Mouse (Mus musculus): ENCODE data around the gene Lrig3. TPM values are rescaled to one million over a fixed set of nuclear protein-coding genes. Genes with fewer than 3 reads are reported as not detected.

Lrig3 gene
- polyA plus RNA-seq, 1 experiment from 2014 or later, result 5.0 TPM

GRCm38 (mm10) chr10:125990394-125990793 is 24.4 kb downstream of the Lrig3 start:
- no peak overlapping the region for H3K4me3 ChIP-seq
- no peaks in the 10 kb centered on the region for H3K36me3 ChIP-seq
- no peak overlapping the region for H3K4me2 ChIP-seq
- no peak for ATAC-seq (ENCODE audit: low FRiP score)
- no peaks in the 10 kb centered on the region for H3K9me3 ChIP-seq
- H3K9ac ChIP-seq, result no peak overlapping the region
- H3K27me3 ChIP-seq, result no peaks in the 10 kb centered on the region
- H3K4me1 ChIP-seq (replicated peaks), result peaks cover 5% of the 10 kb centered on the region; the same call in 1 of the 2 replicates
- H3K27ac ChIP-seq, result no peak overlapping the region
- 68% methylated on average over 5 of the region's 5 CpGs for WGBS

DNA sequence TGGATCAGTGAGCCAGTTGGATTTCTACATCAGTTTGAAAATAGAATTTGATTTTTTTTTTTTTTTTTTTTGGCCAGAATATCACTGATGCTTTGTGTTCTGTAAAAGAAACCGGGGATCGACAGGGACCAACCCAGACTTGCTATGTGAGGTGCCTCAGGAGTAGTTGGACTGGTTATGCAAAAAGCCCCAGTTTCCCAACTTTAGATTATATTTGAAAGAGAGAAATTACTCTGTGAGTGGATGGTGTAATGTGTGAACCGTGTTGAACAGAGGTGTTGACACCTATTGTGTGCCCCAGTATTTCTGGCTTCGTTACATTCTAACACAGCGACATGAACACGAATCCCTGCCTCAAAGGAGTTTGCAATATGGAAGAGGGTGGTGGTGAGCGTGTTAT is 25.9 kb downstream of the Lrig3 start:
- Histone ChIP-seq H3K4me3 (no peak overlapping the region), H3K9ac (no peak overlapping the region), H3K4me2 (no peak overlapping the region), H3K27me3 (no peaks in the 10 kb centered on the region), H3K27ac (no peak overlapping the region), H3K36me3 (no peaks in the 10 kb centered on the region), H3K9me3 (no peaks in the 10 kb centered on the region), H3K4me1 (replicated peaks) (peaks cover 14% of the 10 kb centered on the region; the same call in 1 of the 2 replicates)
- no peak for ATAC-seq (ENCODE audit: low FRiP score)
- 92% methylated on average over 7 of the region's 7 CpGs for WGBS

DNA sequence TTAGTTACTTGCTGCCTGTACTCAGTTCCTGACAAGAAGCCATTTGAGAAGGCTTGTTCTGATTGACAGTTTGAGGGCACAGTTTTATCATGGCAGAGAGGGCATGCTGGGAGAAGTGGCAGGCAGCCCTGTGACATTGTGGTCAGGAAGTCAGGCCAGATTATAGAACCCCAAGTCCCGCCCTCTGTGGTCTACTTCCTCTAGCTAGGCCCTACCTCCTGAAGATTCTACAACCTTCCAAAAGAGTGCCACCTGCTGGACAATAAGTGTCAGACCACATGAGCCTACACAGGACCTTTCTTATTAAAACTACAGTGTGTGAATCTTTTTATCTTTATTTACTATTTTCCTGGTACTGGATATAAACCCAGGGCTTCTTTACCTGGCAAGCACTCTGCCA is 28.9 kb downstream of the Lrig3 start:
- Histone ChIP-seq H3K4me2 (no peak overlapping the region), H3K9ac (no peak overlapping the region), H3K36me3 (peaks cover 4% of the 10 kb centered on the region; the same call in 1 of the 2 replicates), H3K4me1 (replicated peaks) (peaks cover 17% of the 10 kb centered on the region; the same call in 1 of the 2 replicates), H3K27me3 (no peaks in the 10 kb centered on the region), H3K27ac (no peak overlapping the region), H3K4me3 (no peak overlapping the region), H3K9me3 (no peaks in the 10 kb centered on the region)
- ATAC-seq (ENCODE audit: low FRiP score), result no peak
- 86% methylated on average over 1 of the region's 1 CpGs for WGBS

GRCm38 (mm10) chr10:125995701-125996100 is 29.7 kb downstream of the Lrig3 start:
- Histone ChIP-seq H3K9me3 (no peaks in the 10 kb centered on the region), H3K27ac (no peak overlapping the region), H3K9ac (no peak overlapping the region), H3K36me3 (peaks cover 4% of the 10 kb centered on the region; the same call in 1 of the 2 replicates), H3K4me3 (no peak overlapping the region), H3K4me1 (replicated peaks) (0 out of 2 replicates have a peak, but pooled peaks cover 14% of the 10 kb centered on the region), H3K4me2 (no peak overlapping the region), H3K27me3 (no peaks in the 10 kb centered on the region)
- no peak for ATAC-seq (ENCODE audit: low FRiP score)
- WGBS, result 75% methylated on average over 6 of the region's 6 CpGs

- peaks cover 4% of the 10 kb centered on the region; the same call in 1 of the 2 replicates for H3K36me3 ChIP-seq
- H3K9ac ChIP-seq, result no peak overlapping the region
- no peaks in the 10 kb centered on the region for H3K27me3 ChIP-seq
- ATAC-seq (ENCODE audit: low FRiP score), result peak; percentile 69
- no peaks in the 10 kb centered on the region for H3K9me3 ChIP-seq
- H3K4me2 ChIP-seq, result no peak overlapping the region
- peaks cover 19% of the 10 kb centered on the region; the same call in 1 of the 2 replicates for H3K4me1 ChIP-seq (replicated peaks)
- WGBS, result 25% methylated on average over 9 of the region's 9 CpGs
- no peak overlapping the region for H3K4me3 ChIP-seq
- no peak overlapping the region for H3K27ac ChIP-seq
Observed at GRCm38 (mm10) chr10:125996989-125997388, 31.0 kb downstream of the Lrig3 start.

GRCm38 (mm10) chr10:125999561-125999960 is 33.6 kb downstream of the Lrig3 start:
- Histone ChIP-seq H3K27ac (no peak overlapping the region), H3K9ac (no peak overlapping the region), H3K4me3 (no peak overlapping the region), H3K4me2 (no peak overlapping the region), H3K9me3 (no peaks in the 10 kb centered on the region), H3K4me1 (replicated peaks) (peaks cover 40% of the 10 kb centered on the region), H3K27me3 (no peaks in the 10 kb centered on the region), H3K36me3 (peaks cover 4% of the 10 kb centered on the region; the same call in 1 of the 2 replicates)
- ATAC-seq (ENCODE audit: low FRiP score), result no peak
- 95% methylated on average over 6 of the region's 6 CpGs for WGBS

DNA sequence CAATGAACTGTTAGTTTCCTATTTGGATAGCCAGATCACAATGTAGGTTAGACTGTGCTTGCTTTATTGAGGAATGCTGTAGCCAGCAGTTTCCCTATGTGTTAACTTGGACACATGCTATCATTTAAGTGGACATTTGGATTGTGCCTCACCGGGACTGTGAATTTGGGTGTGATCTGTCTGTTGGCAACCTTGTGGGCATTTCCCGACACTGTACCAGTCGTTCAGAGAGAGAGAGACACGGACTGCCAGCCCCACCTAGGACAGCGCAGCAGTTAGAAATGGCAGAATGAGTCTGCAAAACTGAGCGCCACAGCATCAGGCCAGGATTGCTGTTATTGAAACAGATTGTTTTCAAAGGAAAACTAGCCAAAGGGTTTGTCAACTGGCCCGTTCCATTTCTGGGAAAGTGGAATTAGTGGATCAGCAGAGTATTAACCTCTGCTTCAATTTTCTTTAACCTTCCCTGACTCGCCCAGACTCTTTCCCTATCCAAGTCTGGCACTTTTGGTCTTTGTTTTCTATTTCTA is 35.0 kb downstream of the Lrig3 start:
- Histone ChIP-seq H3K27me3 (no peaks in the 10 kb centered on the region), H3K36me3 (peaks cover 9% of the 10 kb centered on the region), H3K4me1 (replicated peaks) (peaks cover 39% of the 10 kb centered on the region), H3K4me3 (no peak overlapping the region), H3K27ac (no peak overlapping the region), H3K4me2 (no peak overlapping the region), H3K9me3 (no peaks in the 10 kb centered on the region), H3K9ac (no peak overlapping the region)
- no peak for ATAC-seq (ENCODE audit: low FRiP score)
- 85% methylated on average over 8 of the region's 8 CpGs for WGBS

- Histone ChIP-seq H3K4me1 (replicated peaks) (peaks cover 32% of the 10 kb centered on the region), H3K9ac (no peak overlapping the region; the same call in 1 of the 2 replicates), H3K27ac (peak overlapping the region; percentile 58; the same call in 1 of the 2 replicates), H3K9me3 (no peaks in the 10 kb centered on the region), H3K36me3 (peaks cover 21% of the 10 kb centered on the region), H3K4me2 (peak overlapping the region; percentile 31; the same call in 1 of the 2 replicates), H3K27me3 (no peaks in the 10 kb centered on the region), H3K4me3 (no peak overlapping the region)
- 0 out of 2 replicates have a peak, but pooled peaks have one; percentile 11 for ATAC-seq (ENCODE audit: low FRiP score)
- WGBS, result 67% methylated on average over 14 of the region's 14 CpGs
Observed at GRCm38 (mm10) chr10:126002081-126002755, 36.2 kb downstream of the Lrig3 start.

- peak overlapping the region; percentile 31 for H3K4me2 ChIP-seq
- H3K9me3 ChIP-seq, result no peaks in the 10 kb centered on the region
- 31% methylated on average over 18 of the region's 18 CpGs for WGBS
- H3K9ac ChIP-seq, result no peak overlapping the region
- H3K4me3 ChIP-seq, result 0 out of 2 replicates have a peak overlapping the region, but pooled peaks have one; percentile 7
- peaks cover 24% of the 10 kb centered on the region for H3K36me3 ChIP-seq
- H3K27me3 ChIP-seq, result no peaks in the 10 kb centered on the region
- H3K4me1 ChIP-seq (replicated peaks), result peaks cover 29% of the 10 kb centered on the region
- ATAC-seq (ENCODE audit: low FRiP score), result no peak
- H3K27ac ChIP-seq, result peak overlapping the region; percentile 58; the same call in 1 of the 2 replicates
Observed at GRCm38 (mm10) chr10:126002818-126003506, 37.0 kb downstream of the Lrig3 start.

- no peak overlapping the region for H3K4me2 ChIP-seq
- no peak overlapping the region for H3K27ac ChIP-seq
- H3K4me3 ChIP-seq, result no peak overlapping the region
- H3K9me3 ChIP-seq, result no peaks in the 10 kb centered on the region
- no peak overlapping the region for H3K9ac ChIP-seq
- H3K27me3 ChIP-seq, result no peaks in the 10 kb centered on the region
- H3K36me3 ChIP-seq, result peaks cover 32% of the 10 kb centered on the region
- peaks cover 29% of the 10 kb centered on the region for H3K4me1 ChIP-seq (replicated peaks)
- WGBS, result 34% methylated on average over 1 of the region's 1 CpGs
- ATAC-seq (ENCODE audit: low FRiP score), result no peak
Observed at GRCm38 (mm10) chr10:126003857-126004256, 37.9 kb downstream of the Lrig3 start.

GRCm38 (mm10) chr10:126013667-126014066 is 47.7 kb downstream of the Lrig3 start:
- Histone ChIP-seq H3K9ac (no peak overlapping the region), H3K27ac (no peak overlapping the region), H3K4me2 (no peak overlapping the region), H3K9me3 (no peaks in the 10 kb centered on the region), H3K27me3 (no peaks in the 10 kb centered on the region), H3K4me3 (no peak overlapping the region), H3K4me1 (replicated peaks) (no peaks in the 10 kb centered on the region), H3K36me3 (peaks cover 74% of the 10 kb centered on the region)
- 93% methylated on average over 11 of the region's 11 CpGs for WGBS
- no peak for ATAC-seq (ENCODE audit: low FRiP score)

DNA sequence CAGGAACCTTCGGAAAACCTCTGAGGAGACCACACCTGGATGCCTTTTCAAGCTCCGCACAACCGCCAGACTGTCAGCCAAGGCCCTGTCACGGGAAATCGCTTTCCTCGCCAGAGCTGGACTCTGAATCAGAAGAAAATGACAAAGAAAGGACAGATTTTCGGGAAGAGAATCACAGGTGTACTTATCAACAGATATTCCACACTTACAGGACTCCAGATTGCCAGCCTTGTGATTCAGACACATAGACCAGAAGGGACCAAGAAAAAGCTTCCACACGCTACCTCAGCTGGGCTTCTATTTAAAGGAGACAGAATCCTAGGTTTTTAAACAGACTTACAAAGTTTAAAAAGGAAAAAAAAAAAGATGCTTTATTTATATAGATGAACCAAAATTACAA is 48.7 kb downstream of the Lrig3 start:
- 92% methylated on average over 8 of the region's 8 CpGs for WGBS
- Histone ChIP-seq H3K27ac (no peak overlapping the region), H3K4me3 (no peak overlapping the region), H3K9me3 (no peaks in the 10 kb centered on the region), H3K27me3 (no peaks in the 10 kb centered on the region), H3K9ac (no peak overlapping the region), H3K36me3 (peaks cover 64% of the 10 kb centered on the region), H3K4me1 (replicated peaks) (no peaks in the 10 kb centered on the region), H3K4me2 (no peak overlapping the region)
- no peak for ATAC-seq (ENCODE audit: low FRiP score)
